Mouse (Mus musculus) right cerebral cortex, postnatal 14 days (tissue): ENCODE measurements around the gene Tmem258.
A peak's percentile ranks its signal among the peaks of the same experiment; 100 is the strongest.

ENCODE experiments used
- DNase-seq: peaks from one replicate; pipeline ENCODE4 v3.0.0; 2022

Gene Tmem258

GRCm38 (mm10) chr19:10224637-10225453 is 21.0 kb downstream of the Tmem258 start:
- no peak for DNase-seq

- no peak for DNase-seq
Observed at GRCm38 (mm10) chr19:10225767-10226166, 22.0 kb downstream of the Tmem258 start.

- DNase-seq: no peak
Observed at GRCm38 (mm10) chr19:10231016-10231415, 27.2 kb downstream of the Tmem258 start.

DNA sequence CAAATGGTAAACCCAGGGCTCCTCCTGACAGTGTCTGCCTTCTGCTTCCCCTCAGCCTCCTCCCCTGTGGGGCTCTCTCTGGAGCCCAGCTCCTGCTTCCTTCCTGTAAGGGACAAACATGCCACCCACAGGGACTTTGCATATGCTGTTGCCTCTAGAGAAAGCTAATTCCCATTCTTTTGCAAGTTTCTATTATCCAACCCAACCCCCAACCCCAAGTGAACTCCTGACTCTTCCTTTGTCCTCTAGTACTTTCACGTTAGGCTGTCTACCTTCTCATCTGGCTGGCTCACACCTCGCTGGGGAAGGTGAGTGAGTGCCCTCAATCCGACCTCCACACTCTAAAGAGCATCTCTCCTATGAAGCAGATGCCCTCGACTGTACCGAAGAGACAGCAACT is 28.1 kb downstream of the Tmem258 start:
- no peak for DNase-seq

GRCm38 (mm10) chr19:10232327-10233017 is 28.7 kb downstream of the Tmem258 start:
- no peak for DNase-seq

- no peak for DNase-seq
Observed at GRCm38 (mm10) chr19:10235784-10236565, 32.2 kb downstream of the Tmem258 start.

DNA sequence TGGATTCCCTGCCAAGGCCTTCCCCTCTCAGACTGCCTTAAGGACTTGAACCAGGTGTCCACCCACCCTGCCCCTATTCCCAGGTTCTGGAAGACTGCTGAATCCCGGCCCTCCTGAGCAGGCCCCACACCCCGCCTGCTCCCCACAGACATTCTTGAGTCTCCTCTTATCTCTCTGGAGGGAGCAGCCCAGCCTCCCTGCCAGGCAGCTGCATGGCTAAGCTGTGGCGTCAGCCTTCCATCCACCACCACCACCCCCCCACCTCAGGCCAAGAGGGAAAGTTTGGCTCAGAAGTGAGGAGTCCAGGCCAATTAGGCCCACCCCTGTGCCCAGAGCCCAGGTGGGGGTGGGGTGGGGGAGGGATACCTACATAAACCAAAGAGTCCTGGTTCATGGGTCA is 34.7 kb downstream of the Tmem258 start:
- no peak for DNase-seq

DNA sequence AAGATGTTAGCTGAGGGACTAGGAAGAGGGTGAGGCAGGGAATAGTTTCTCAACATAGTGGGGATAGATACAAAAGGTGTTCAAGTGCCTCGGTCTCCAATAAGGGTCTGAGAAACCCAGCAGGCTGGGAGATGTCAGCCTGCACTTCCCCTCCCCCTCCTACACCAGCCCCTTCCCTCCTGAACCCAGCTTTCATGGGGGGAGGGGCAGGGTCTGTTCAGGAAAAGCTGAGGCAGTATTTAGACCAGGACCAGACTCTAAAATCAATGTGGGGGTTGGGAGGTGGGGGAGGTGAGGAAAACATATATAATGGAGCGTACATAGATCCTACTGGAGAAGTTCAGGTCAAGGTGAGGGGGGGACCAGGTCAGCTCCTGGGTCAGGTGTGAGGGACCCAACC is 35.6 kb downstream of the Tmem258 start:
- no peak for DNase-seq

DNA sequence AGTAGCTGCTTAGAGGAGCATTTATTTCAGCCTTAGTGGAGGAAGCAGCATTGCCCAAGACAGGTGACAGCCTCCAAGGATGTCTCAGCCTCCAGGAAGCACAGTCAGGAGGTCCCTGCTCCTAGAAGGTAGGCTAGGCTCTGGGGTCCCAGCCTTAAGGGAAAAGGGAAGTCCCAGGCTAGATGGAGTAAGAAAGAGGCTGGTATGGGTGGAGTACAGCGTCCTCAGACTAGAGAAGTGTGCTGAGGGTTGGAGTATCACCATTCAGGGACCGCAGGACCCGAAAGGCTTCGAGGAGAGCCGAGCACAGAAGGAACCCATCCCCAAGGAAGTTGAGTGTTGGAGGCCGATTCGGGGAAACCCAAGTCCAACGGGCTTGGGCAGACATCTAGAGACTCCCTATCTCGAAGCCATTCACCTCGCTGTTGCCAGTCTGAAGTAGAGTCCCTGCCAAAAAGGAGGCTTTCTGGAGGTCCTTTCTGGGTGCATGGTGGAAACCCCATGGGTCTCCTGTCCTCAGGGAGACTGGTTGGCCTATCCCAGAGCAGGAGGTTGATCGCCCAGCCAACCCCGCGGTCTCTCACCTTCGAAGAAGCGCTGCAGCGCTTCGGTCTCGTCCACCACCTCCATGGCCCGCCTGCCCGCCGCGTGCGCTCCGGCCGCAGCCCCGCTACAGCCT is 36.3 kb downstream of the Tmem258 start:
- DNase-seq: no peak

DNA sequence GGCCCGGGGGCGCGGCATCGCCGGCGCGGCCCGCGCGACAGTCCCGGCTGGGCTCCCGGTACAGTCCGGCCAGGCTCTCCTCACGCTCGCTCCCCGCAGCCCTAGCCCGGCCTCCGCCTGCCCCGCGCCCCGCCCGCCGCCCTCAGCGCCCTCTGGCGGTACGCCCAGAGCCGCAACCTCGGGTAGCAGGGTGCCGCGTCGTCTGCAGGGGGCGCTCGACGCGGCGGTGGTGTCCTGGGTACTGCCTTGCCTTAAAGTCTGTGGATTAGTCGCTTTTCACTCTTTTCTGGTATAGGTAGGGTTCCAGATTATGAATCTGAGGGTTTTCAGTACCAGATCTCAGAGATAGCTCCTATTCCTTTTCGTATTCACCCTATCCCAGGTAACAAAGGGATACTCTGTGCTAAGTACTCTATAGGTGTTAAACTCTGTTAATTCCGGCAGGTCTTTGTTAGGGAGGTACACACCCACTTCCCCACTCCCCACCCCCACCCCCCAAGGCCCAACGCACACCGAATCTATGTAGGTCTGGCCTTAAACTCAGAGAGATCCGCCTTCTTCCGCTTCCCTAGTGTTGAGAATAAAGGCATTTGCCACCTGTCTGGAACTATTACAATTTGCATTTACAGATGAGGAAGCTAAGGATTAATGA is 37.0 kb downstream of the Tmem258 start, which contains the start of gene Myrf:
TSS of gene Myrf (minus strand) at position 95 of the 652 bp plus-strand sequence.
- DNase-seq: peak; percentile 69

GRCm38 (mm10) chr19:10242916-10243315 is 39.1 kb downstream of the Tmem258 start:
- no peak for DNase-seq

DNA sequence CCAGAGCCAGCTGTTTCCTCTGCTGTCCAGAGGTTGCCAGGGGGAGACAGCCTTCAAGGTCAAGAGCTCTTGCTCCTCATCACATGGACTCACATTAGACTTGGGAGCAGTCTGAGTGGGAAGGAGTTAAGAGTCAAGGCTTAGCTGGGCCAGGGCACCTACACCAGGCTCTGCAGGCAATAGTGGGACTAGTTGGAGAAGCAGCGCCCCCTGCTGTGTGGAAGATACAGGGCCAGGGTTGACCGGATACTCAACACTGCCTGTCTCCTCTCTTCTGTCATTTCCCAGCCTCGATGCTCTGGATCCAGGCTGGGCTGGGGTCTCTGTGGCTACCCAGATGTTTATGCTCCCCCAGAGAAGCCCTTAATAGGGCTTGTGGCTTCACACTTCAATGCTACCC is 40.4 kb downstream of the Tmem258 start:
- peak; percentile 77 for DNase-seq

GRCm38 (mm10) chr19:10247165-10247564 is 43.4 kb downstream of the Tmem258 start:
- DNase-seq: no peak

- no peak for DNase-seq
Observed at GRCm38 (mm10) chr19:10248128-10248527, 44.3 kb downstream of the Tmem258 start.
